Comparison of ENCODE assay signal across 8 mouse cellular contexts in the genomic region with DNA sequence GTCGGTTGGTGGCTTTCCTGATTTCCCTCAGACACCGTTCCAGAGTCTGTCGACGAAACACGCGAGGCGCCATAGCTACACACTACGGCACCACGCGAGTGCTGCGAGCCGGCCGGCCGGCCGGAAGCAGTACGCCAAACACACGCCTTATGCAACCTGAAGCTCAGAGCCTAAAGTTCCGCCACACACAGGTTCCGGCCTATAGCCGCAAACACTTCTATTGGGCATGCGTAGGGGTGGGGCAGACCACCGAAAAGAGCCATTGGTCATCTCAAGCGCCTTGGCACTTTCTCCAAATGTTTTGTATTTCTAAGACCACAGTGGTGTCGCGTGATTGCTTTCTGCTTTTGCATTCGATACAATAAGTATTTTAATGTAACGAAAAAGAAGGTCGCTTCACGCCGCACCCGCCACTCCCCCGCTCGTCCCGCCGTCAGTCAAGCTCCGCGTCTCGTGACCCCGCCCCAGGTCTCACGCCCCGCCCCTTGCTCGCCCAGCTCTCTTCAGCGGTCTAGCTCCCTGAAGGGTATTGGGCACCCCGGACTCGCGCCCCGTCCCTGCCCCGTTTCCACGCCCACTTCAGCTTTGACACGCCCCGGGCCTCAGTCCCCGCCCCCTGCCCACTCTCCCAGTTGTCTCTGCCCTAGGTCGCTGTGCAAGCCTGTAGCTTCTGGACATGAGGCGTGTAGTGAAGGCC. TPM values are rescaled to one million over a fixed set of nuclear protein-coding genes. Genes with fewer than 3 reads are reported as not detected.
DNase-seq lines count a peak whose midpoint lies in the region; ATAC-seq and TF ChIP-seq lines count a peak whose summit lies in the region.

A gene (minus strand): TSS at position 147 of the 697 bp plus-strand sequence.
A gene (plus strand): TSS at position 486 of the 697 bp plus-strand sequence.

- TF ChIP-seq CTCF in CH12.LX (conservative IDR thresholded peaks at IDR 0.05 in 1 of 2, IDR thresholded peaks at IDR 0.05 in 1 of 2; ENCODE audit: low read depth in 2 of 2, low read length in 2 of 2): no peak

- peaks cover 9 to 24% of the 10 kb centered on the region in 2 experiments for H3K36me3 ChIP-seq in CH12.LX (replicated peaks in 1 of 2; ENCODE audit: control insufficient read depth in 1 of 2, insufficient read depth in 1 of 2, low read length in 1 of 2)
- H3K36me3 ChIP-seq in forebrain, embryonic 11.5 days (ENCODE audit: control insufficient read depth, insufficient read depth, low read length): no peaks in the 10 kb centered on the region
- H3K36me3 ChIP-seq in heart, embryonic 16.5 days (ENCODE audit: control insufficient read depth, insufficient read depth): peaks cover 6% of the 10 kb centered on the region; the same call in 1 of the 2 replicates
- peaks cover 23% of the 10 kb centered on the region for H3K36me3 ChIP-seq in liver, embryonic 15.5 days (replicated peaks)
- H3K36me3 ChIP-seq in neural tube, embryonic 12.5 days: peaks cover 17% of the 10 kb centered on the region

- in situ Hi-C loops in CH12.LX (cut with MboI; ENCODE audit: low pct_ligation_motif_present, low pct_unique_long_range_greater_than_20kb, low sequenced_read_pairs): no loop called here

- H3K4me1 ChIP-seq in CH12.LX (ENCODE audit: control insufficient read depth in 1 of 2, insufficient read depth in 2 of 2): peaks cover 2 to 23% of the 10 kb centered on the region in 2 experiments; a peak in 2 of 4 replicates
- H3K4me1 ChIP-seq in forebrain, embryonic 11.5 days (replicated peaks; ENCODE audit: control insufficient read depth, insufficient read depth, low read length): no peaks in the 10 kb centered on the region; the same call in 1 of the 2 replicates
- peaks cover 7% of the 10 kb centered on the region for H3K4me1 ChIP-seq in heart, embryonic 16.5 days (ENCODE audit: control insufficient read depth, insufficient read depth, low read length)
- H3K4me1 ChIP-seq in liver, embryonic 15.5 days (replicated peaks): peaks cover 29% of the 10 kb centered on the region
- H3K4me1 ChIP-seq in neural tube, embryonic 12.5 days: peaks cover 9% of the 10 kb centered on the region; the same call in 1 of the 2 replicates

- H3K27me3 ChIP-seq in CH12.LX (replicated peaks): no peaks in the 10 kb centered on the region
- H3K27me3 ChIP-seq in forebrain, embryonic 11.5 days (ENCODE audit: control insufficient read depth, insufficient read depth, low read length): no peaks in the 10 kb centered on the region
- no peaks in the 10 kb centered on the region for H3K27me3 ChIP-seq in heart, embryonic 16.5 days (ENCODE audit: control insufficient read depth, insufficient read depth, low read length)
- no peaks in the 10 kb centered on the region for H3K27me3 ChIP-seq in liver, embryonic 15.5 days
- no peaks in the 10 kb centered on the region for H3K27me3 ChIP-seq in neural tube, embryonic 12.5 days (replicated peaks)

- 0 out of 2 replicates have a peak within 1 kb of the TSS, but pooled peaks have one; percentile 14 for H3K27ac ChIP-seq in CH12.LX (ENCODE audit: insufficient read depth, low read depth)
- peak within 1 kb of the TSS; percentile 41; the same call in 1 of the 2 replicates for H3K27ac ChIP-seq in forebrain, embryonic 11.5 days (ENCODE audit: low read depth, low read length)
- H3K27ac ChIP-seq in heart, embryonic 16.5 days (ENCODE audit: low read length): peak within 1 kb of the TSS; percentile 89
- H3K27ac ChIP-seq in liver, embryonic 15.5 days (replicated peaks): peak within 1 kb of the TSS; percentile 72
- peak within 1 kb of the TSS; percentile 27; the same call in 1 of the 2 replicates for H3K27ac ChIP-seq in neural tube, embryonic 12.5 days

- no peaks in the 10 kb centered on the region for H3K9me3 ChIP-seq in CH12.LX (replicated peaks; ENCODE audit: low read length)
- H3K9me3 ChIP-seq in forebrain, embryonic 11.5 days (ENCODE audit: control insufficient read depth, low read length): no peaks in the 10 kb centered on the region
- no peaks in the 10 kb centered on the region for H3K9me3 ChIP-seq in heart, embryonic 16.5 days (replicated peaks; ENCODE audit: control insufficient read depth, low read length)
- no peaks in the 10 kb centered on the region for H3K9me3 ChIP-seq in liver, embryonic 15.5 days (replicated peaks)
- H3K9me3 ChIP-seq in neural tube, embryonic 12.5 days: no peaks in the 10 kb centered on the region

- peak within 1 kb of the TSS; percentile 77 to 99 (median 91) for H3K4me3 ChIP-seq in CH12.LX (replicated peaks in 1 of 3; ENCODE audit: low read depth in 2 of 3, low read length in 2 of 3, poor library complexity in 1 of 3)
- H3K4me3 ChIP-seq in forebrain, embryonic 11.5 days (ENCODE audit: low read depth, low read length): peak within 1 kb of the TSS; percentile 76
- H3K4me3 ChIP-seq in heart, embryonic 16.5 days (ENCODE audit: low read length): peak within 1 kb of the TSS; percentile 93
- peak within 1 kb of the TSS; percentile 73 for H3K4me3 ChIP-seq in liver, embryonic 15.5 days (replicated peaks)
- peak within 1 kb of the TSS; percentile 58 for H3K4me3 ChIP-seq in neural tube, embryonic 12.5 days

- H3K4me2 ChIP-seq in CH12.LX (ENCODE audit: insufficient read depth, low read depth, poor library complexity, severe bottlenecking): peak within 1 kb of the TSS; percentile 86
- peak within 1 kb of the TSS; percentile 63 for H3K4me2 ChIP-seq in forebrain, embryonic 11.5 days (ENCODE audit: low read depth, low read length, severe bottlenecking)
- H3K4me2 ChIP-seq in heart, embryonic 16.5 days (ENCODE audit: low read depth, low read length): peak within 1 kb of the TSS; percentile 88
- H3K4me2 ChIP-seq in liver, embryonic 15.5 days: peak within 1 kb of the TSS; percentile 89
- H3K4me2 ChIP-seq in neural tube, embryonic 12.5 days (replicated peaks): peak within 1 kb of the TSS; percentile 95

- peak; percentile 99 for ATAC-seq in forebrain, embryonic 11.5 days (replicated peaks; ENCODE audit: low FRiP score)
- peak; percentile 99 for ATAC-seq in heart, embryonic 16.5 days (replicated peaks; ENCODE audit: extremely low read depth, insufficient read depth, low FRiP score)
- ATAC-seq in liver, embryonic 15.5 days (ENCODE audit: insufficient read depth): peak; percentile 98
- peak; percentile 99 for ATAC-seq in neural tube, embryonic 12.5 days (ENCODE audit: low FRiP score, low read depth)

- no peak for TF ChIP-seq RAD21 in CH12.LX (IDR thresholded peaks at IDR 0.05; ENCODE audit: low read depth, low read length)

- peak within 1 kb of the TSS; percentile 83 for H3K9ac ChIP-seq in CH12.LX (ENCODE audit: insufficient read depth, low read depth)
- H3K9ac ChIP-seq in forebrain, embryonic 11.5 days (ENCODE audit: low read length): peak within 1 kb of the TSS; percentile 81
- H3K9ac ChIP-seq in heart, embryonic 16.5 days (ENCODE audit: low read length): peak within 1 kb of the TSS; percentile 90
- peak within 1 kb of the TSS; percentile 82 for H3K9ac ChIP-seq in liver, embryonic 15.5 days
- peak within 1 kb of the TSS; percentile 62 for H3K9ac ChIP-seq in neural tube, embryonic 12.5 days

- no peak for TF ChIP-seq EP300 in CH12.LX (IDR thresholded peaks at IDR 0.05; ENCODE audit: low read length)

- under 1% methylated on average over 54 of the region's 54 CpGs for WGBS in forebrain, embryonic 11.5 days
- WGBS in heart, embryonic 16.5 days: under 1% methylated on average over 54 of the region's 54 CpGs
- under 1% methylated on average over 54 of the region's 54 CpGs for WGBS in liver, embryonic 15.5 days (ENCODE audit: insufficient replicate concordance)
- WGBS in neural tube, embryonic 12.5 days: under 1% methylated on average over 54 of the region's 54 CpGs

- peak; percentile 94 for TF ChIP-seq POLR2A in CH12.LX (IDR thresholded peaks at IDR 0.05; ENCODE audit: low read depth, low read length)

- peak; percentile 94 for DNase-seq in CH12.LX (ENCODE audit: extremely low read depth)
- peak; percentile 93 for DNase-seq in c-Kit-positive CD71-positive TER-119-negative erythroid progenitor cells, embryonic 14.5 days (ENCODE audit: low read depth)
- peak; percentile 98 for DNase-seq in forebrain, embryonic 11.5 days (ENCODE audit: low spot score)
- DNase-seq in kidney, postnatal 36 days: peak; percentile 98 to 99
- peak; percentile 97 for DNase-seq in telencephalon, adult 2 months (ENCODE audit: low read depth, low spot score)

- dilution Hi-C loops in CH12.LX (cut with MboI; ENCODE audit: extremely low pct_ligation_motif_present, extremely low pct_unique_long_range_greater_than_20kb, low sequenced_read_pairs): no loop called here

- peaks cover 32% of the 10 kb centered on the region for H3K79me2 ChIP-seq in CH12.LX (replicated peaks; ENCODE audit: control insufficient read depth, extremely low read depth, insufficient read depth, poor library complexity, severe bottlenecking)

TF ChIP-seq in CH12.LX, 34 proteins besides CTCF, POLR2A, EP300 and RAD21 (continues in another document):
- peak; percentile 26; the same call in 1 of the 2 replicates for TF ChIP-seq ETS1 (conservative IDR thresholded peaks at IDR 0.05; ENCODE audit: low read depth, low read length)
- TF ChIP-seq IRF4 (IDR thresholded peaks at IDR 0.05; ENCODE audit: low read depth, low read length): peak; percentile 47; the same call in 1 of the 2 replicates
- TF ChIP-seq PAX5 (IDR thresholded peaks at IDR 0.05; ENCODE audit: low read length): no peak
- no peak for TF ChIP-seq RCOR1 (conservative IDR thresholded peaks at IDR 0.05; ENCODE audit: low read depth, low read length)
- no peak for TF ChIP-seq JUN (IDR thresholded peaks at IDR 0.05; ENCODE audit: insufficient read depth, low read depth, low read length)
- no peak for TF ChIP-seq CHD1 (IDR thresholded peaks at IDR 0.05; ENCODE audit: low read depth, low read length)
- TF ChIP-seq MEF2A (IDR thresholded peaks at IDR 0.05; ENCODE audit: borderline replicate concordance, low read depth, low read length): peak; percentile 67; the same call in 1 of the 2 replicates

RNA-seq across cellular contexts. Expression of the first gene that starts in this region (rescaled TPM):
- total RNA-seq in CH12.LX (2012; rRNA removed) (56.5 and 73.2 TPM in 2 replicates), CH12.LX (2014; rRNA removed) (107 and 124 TPM in 2 replicates)
- 134 and 141 TPM in 2 replicates for polyA plus RNA-seq in CH12.LX (2012; ENCODE audit: insufficient read length, low read depth)
- 52.0 and 55.1 TPM in 2 replicates for polyA plus RNA-seq in forebrain, embryonic 11.5 days (2014; fragmentation: Nextera tagmentation; extraction: Ambion mirVana)
- 20.3 and 25.9 TPM in 2 replicates for polyA plus RNA-seq in heart, embryonic 16.5 days (2015; fragmentation: Nextera tagmentation; extraction: Ambion mirVana)
- 17.9 and 21.1 TPM in 2 replicates for polyA plus RNA-seq in liver, embryonic 15.5 days (2015; fragmentation: Nextera tagmentation; extraction: Ambion mirVana)
- polyA plus RNA-seq in neural tube, embryonic 12.5 days (2016; fragmentation: Nextera tagmentation; extraction: Ambion mirVana): 38.9 and 46.6 TPM in 2 replicates

RNA-seq across cellular contexts. Expression of the second gene that starts in this region (rescaled TPM):
- total RNA-seq in CH12.LX (2012; rRNA removed): 13.6 and 13.8 TPM in 2 replicates
- 13.9 and 15.4 TPM in 2 replicates for total RNA-seq in CH12.LX (2014; rRNA removed)
- polyA plus RNA-seq in CH12.LX (2012; ENCODE audit: insufficient read length, low read depth): 15.1 and 15.8 TPM in 2 replicates
- 36.6 and 37.3 TPM in 2 replicates for polyA plus RNA-seq in forebrain, embryonic 11.5 days (2014; fragmentation: Nextera tagmentation; extraction: Ambion mirVana)
- 139 and 143 TPM in 2 replicates for polyA plus RNA-seq in heart, embryonic 16.5 days (2015; fragmentation: Nextera tagmentation; extraction: Ambion mirVana)
- polyA plus RNA-seq in liver, embryonic 15.5 days (2015; fragmentation: Nextera tagmentation; extraction: Ambion mirVana): 38.2 and 45.5 TPM in 2 replicates
- polyA plus RNA-seq in neural tube, embryonic 12.5 days (2016; fragmentation: Nextera tagmentation; extraction: Ambion mirVana): 34.8 and 40.6 TPM in 2 replicates

Comparison
In these comparisons a context has a peak if more than half of its experiments do, and no peak if none do; other contexts are left out.
1. Peak in every context shown above with its lines: DNase-seq, ATAC-seq, H3K4me3 ChIP-seq and H3K27ac ChIP-seq.
2. H3K27ac ChIP-seq: peak in every context shown above with its lines; median percentile 89 in heart, embryonic 16.5 days; 72 in liver, embryonic 15.5 days; 41 in forebrain, embryonic 11.5 days; 27 in neural tube, embryonic 12.5 days; 14 in CH12.LX.